Mouse (Mus musculus): ENCODE data around the gene Slc22a21. TPM values are rescaled to one million over a fixed set of nuclear protein-coding genes. Genes with fewer than 3 reads are reported as not detected.
"Not testable (repeated sequence)": the region's sequence is repeated elsewhere in the genome, so short reads cannot be mapped to it uniquely, and the experiment has no call there.

The Slc22a21 gene
- total RNA-seq, 2 experiments from 2014 or later: 1.8 TPM

- H3K4me3 ChIP-seq: no peak overlapping the region
- DNase-seq (ENCODE audit: low spot score in 2 of 2): no peak
- TF ChIP-seq CTCF (conservative IDR thresholded peaks at IDR 0.05): no peak
- H3K27ac ChIP-seq: no peak overlapping the region
These were observed 31.1 kb upstream of the Slc22a21 start for GRCm38 (mm10) chr11:54011255-54011654.

- DNase-seq (ENCODE audit: low spot score in 2 of 2): no peak
- Histone ChIP-seq H3K27ac (no peak overlapping the region), H3K4me3 (no peak overlapping the region)
- TF ChIP-seq CTCF (conservative IDR thresholded peaks at IDR 0.05): no peak
These were observed 28.3 kb upstream of the Slc22a21 start for GRCm38 (mm10) chr11:54008416-54008920.

- Histone ChIP-seq H3K27ac (no peak overlapping the region), H3K4me3 (no peak overlapping the region)
- TF ChIP-seq CTCF (conservative IDR thresholded peaks at IDR 0.05): no peak
- DNase-seq (ENCODE audit: low spot score in 2 of 2): no peak
These were observed 27.6 kb upstream of the Slc22a21 start for GRCm38 (mm10) chr11:54007717-54008116.

GRCm38 (mm10) chr11:54006901-54007300, 26.8 kb upstream of the Slc22a21 start:
- TF ChIP-seq CTCF (conservative IDR thresholded peaks at IDR 0.05): no peak
- H3K4me3 ChIP-seq: no peak overlapping the region
- no peak overlapping the region for H3K27ac ChIP-seq
- no peak for DNase-seq (ENCODE audit: low spot score in 2 of 2)

- not testable (repeated sequence) for H3K27ac ChIP-seq; DNase-seq (ENCODE audit: low spot score in 2 of 2); H3K4me3 ChIP-seq
These were observed 26.2 kb upstream of the Slc22a21 start for GRCm38 (mm10) chr11:54006362-54006761.

GRCm38 (mm10) chr11:54004734-54005133, 24.6 kb upstream of the Slc22a21 start:
- no peak overlapping the region for H3K27ac ChIP-seq
- H3K4me3 ChIP-seq: no peak overlapping the region
- TF ChIP-seq CTCF (conservative IDR thresholded peaks at IDR 0.05): no peak
- no peak for DNase-seq (ENCODE audit: low spot score in 2 of 2)

- Histone ChIP-seq H3K4me3 (no peak overlapping the region), H3K27ac (no peak overlapping the region)
- no peak for DNase-seq (ENCODE audit: low spot score in 2 of 2)
- TF ChIP-seq CTCF (conservative IDR thresholded peaks at IDR 0.05): no peak
These were observed 24.1 kb upstream of the Slc22a21 start for GRCm38 (mm10) chr11:54004221-54004620.

- not testable (repeated sequence) for H3K4me3 ChIP-seq
- H3K27ac ChIP-seq: peak overlapping the region; percentile 73
- DNase-seq (ENCODE audit: low spot score in 2 of 2): peak; percentile 72 to 78
- peak; percentile 76 for TF ChIP-seq CTCF (conservative IDR thresholded peaks at IDR 0.05)
These were observed 22.9 kb upstream of the Slc22a21 start for GRCm38 (mm10) chr11:54002761-54003717.

- DNase-seq (ENCODE audit: low spot score in 2 of 2): peak; percentile 67 to 77
- peak overlapping the region; percentile 17 for H3K4me3 ChIP-seq
- peak; percentile 75 for TF ChIP-seq CTCF (conservative IDR thresholded peaks at IDR 0.05)
- H3K27ac ChIP-seq: peak overlapping the region; percentile 73
These were observed 22.1 kb upstream of the Slc22a21 start for GRCm38 (mm10) chr11:54002147-54002760.

- H3K4me3 ChIP-seq: no peak overlapping the region
- no peak for TF ChIP-seq CTCF (conservative IDR thresholded peaks at IDR 0.05)
- no peak overlapping the region for H3K27ac ChIP-seq
- DNase-seq (ENCODE audit: low spot score in 2 of 2): no peak
These were observed 17.5 kb upstream of the Slc22a21 start for GRCm38 (mm10) chr11:53997661-53998060.

- DNase-seq (ENCODE audit: low spot score in 2 of 2): no peak
- H3K27ac ChIP-seq: no peak overlapping the region
- H3K4me3 ChIP-seq: no peak overlapping the region
- TF ChIP-seq CTCF (conservative IDR thresholded peaks at IDR 0.05): no peak
These were observed 12.1 kb upstream of the Slc22a21 start for GRCm38 (mm10) chr11:53992264-53992663.

GRCm38 (mm10) chr11:53989232-53989631, 9.1 kb upstream of the Slc22a21 start:
- H3K27ac ChIP-seq: no peak overlapping the region
- H3K4me3 ChIP-seq: no peak overlapping the region
- TF ChIP-seq CTCF (conservative IDR thresholded peaks at IDR 0.05): peak; percentile 65
- DNase-seq (ENCODE audit: low spot score in 2 of 2): no peak

- DNase-seq (ENCODE audit: low spot score in 2 of 2): no peak
- H3K27ac ChIP-seq: no peak overlapping the region
These were observed 7.9 kb upstream of the Slc22a21 start for GRCm38 (mm10) chr11:53988081-53988480.

More at GRCm38 (mm10) chr11:53988081-53988480, 7.9 kb upstream of the Slc22a21 start:
- no peak overlapping the region for H3K4me3 ChIP-seq
- TF ChIP-seq CTCF (conservative IDR thresholded peaks at IDR 0.05): no peak

Measured in layer of hippocampus, adult 2 months (tissue).